Mouse (Mus musculus): Measurements from ENCODE around the gene Zfp414. TPM values are rescaled to one million over a fixed set of nuclear protein-coding genes. Genes with fewer than 3 reads are reported as not detected.

Gene Zfp414
- total RNA-seq, 2 experiments from 2014 or later = 41.5 to 45.3 TPM

DNA sequence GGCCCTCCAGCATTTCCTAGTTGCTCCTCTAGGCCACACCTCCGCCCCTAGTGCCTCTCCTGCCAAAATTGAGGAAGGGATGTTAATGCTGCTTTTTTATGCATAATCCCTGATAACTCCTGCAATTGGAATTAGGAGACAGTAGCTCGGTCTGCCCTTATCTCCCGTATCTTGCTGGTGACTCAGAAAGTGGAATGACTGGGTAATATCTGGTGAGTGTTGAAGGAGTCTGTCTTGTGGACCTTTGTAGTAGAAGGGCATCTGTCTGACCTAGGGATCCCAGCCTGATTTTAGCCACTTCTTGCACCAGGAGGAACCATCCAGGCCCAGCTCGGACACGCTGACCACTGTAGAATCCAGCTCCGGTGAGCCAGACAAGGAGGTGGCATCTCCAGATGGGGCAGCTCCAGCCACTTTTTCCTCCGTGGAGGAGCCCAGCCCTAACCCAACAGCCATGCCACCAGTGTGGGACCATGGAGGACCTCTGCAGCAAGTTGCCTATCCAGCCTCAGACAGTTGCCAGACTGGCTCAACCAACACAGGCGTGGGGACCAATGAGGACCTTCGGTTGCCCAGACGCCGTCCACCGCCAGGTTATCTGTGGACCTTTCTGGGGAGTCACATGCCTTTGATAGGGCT, 716 bp downstream of the Zfp414 start:
- DNase-seq (ENCODE audit: extremely low spot score in 1 of 2, low spot score in 2 of 2) = no peak
- TF ChIP-seq CTCF (IDR thresholded peaks at IDR 0.05) = no peak
- Histone ChIP-seq H3K27ac (peak overlapping the region; percentile 99), H3K4me3 (peak overlapping the region; percentile 86)
- intact Hi-C loops (cut with DNase I) = loop anchor here (5.0 kb wide), 1 partner anchor 187 kb away; no protein-coding TSS in a partner anchor

DNA sequence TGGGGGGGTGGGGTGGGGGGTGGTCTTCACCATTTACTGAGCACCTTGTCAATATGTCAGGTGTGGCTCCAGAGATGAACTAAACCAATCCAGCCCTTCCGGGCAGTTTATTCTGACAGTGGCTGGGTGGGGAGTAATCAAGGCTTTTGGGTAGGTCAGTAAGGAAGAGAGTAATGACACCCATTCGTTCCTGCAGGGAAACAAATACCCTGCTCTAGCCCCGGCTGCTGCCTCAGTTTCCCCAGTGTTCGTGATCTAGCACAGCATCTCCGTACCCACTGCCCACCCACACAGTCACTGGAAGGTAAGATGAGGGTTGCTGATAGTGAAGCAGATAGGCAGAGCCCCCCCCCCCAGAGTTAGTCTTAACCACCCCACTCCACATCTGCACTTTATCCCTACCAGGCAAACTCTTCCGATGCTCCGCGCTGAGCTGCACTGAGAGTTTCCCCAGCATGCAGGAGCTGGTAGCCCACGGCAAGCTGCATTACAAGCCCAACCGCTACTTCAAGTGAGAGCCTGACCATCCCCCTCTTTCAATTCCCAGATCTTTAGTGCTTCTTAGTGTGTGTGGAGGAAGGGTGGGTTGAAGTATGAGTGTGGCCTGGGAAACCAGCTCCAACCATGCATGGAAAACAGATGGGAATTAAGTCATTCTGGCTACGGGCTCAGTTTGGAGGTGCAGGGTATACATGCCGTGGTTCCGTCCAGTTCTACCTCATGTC, 1.4 kb downstream of the Zfp414 start:
- no peak for TF ChIP-seq CTCF (IDR thresholded peaks at IDR 0.05)
- intact Hi-C loops (cut with DNase I) = no loop called here
- no peak for DNase-seq (ENCODE audit: extremely low spot score in 1 of 2, low spot score in 2 of 2)
- no peak overlapping the region; the same call in 1 of the 2 replicates for H3K27ac ChIP-seq
- no peak overlapping the region for H3K4me3 ChIP-seq

DNA sequence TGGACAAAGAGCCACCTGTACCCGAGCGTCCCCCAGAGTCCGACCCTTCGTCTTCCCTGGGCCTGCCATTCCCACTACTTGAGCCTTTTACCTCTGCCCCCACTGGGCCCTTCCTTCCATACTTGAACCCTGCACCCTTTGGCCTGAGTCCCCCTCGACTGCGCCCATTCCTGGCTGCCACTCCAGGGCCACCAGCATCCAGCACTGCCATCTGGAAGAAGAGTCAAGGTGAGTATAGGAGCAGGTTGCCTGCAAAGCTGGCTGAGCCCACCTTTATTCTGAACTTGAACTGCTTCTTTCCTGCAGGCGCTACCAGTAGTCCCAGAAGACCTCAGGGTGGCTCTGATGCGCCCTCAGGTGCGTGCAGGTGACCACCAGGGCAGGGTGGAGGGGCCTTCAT, 2.3 kb downstream of the Zfp414 start:
- H3K27ac ChIP-seq = no peak overlapping the region
- H3K4me3 ChIP-seq = no peak overlapping the region
- no peak for DNase-seq (ENCODE audit: extremely low spot score in 1 of 2, low spot score in 2 of 2)
- intact Hi-C loops (cut with DNase I) = no loop called here
- TF ChIP-seq CTCF (IDR thresholded peaks at IDR 0.05) = no peak

DNA sequence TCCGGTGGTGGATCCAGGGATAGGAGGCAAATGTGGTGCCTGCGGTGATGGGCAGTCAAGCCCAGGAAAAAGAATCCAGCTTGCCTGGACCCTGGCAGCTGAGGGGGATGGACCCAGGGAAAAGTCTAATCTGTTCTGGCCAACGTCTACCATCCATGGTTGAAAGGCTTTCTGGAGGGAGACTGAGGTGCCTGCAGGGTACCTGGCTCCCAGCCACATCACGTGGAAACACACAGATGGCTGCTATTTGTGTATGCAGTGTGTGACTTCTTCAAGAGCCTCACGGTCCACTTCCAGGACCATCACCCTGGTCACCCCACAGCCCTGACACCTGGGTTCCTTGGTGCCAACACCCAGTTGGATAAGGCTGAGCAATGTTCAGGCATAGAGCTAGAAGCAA, 2.9 kb downstream of the Zfp414 start:
- TF ChIP-seq CTCF (IDR thresholded peaks at IDR 0.05) = no peak
- DNase-seq (ENCODE audit: extremely low spot score in 1 of 2, low spot score in 2 of 2) = no peak
- H3K27ac ChIP-seq = no peak overlapping the region
- H3K4me3 ChIP-seq = no peak overlapping the region
- intact Hi-C loops (cut with DNase I) = no loop called here

DNA sequence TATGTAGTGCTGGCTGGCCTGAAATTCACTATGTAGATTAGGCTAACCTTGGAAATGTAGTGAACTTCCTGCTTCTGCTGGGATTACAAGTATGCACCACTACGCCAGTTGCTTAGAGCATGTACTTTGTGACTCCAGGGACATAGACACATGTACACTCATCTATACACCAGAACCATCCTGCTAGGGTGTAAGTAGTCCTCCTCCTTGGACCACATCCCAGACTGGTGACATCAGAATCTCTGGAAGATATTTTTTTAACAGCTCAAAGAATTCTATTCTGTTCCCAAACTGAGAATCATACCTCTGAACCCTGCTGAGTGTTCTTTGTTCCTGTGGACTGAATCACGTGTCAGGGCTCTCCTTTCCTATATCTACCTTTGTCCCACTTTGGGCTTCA, 8.1 kb downstream of the Zfp414 start:
- no peak for DNase-seq (ENCODE audit: extremely low spot score in 1 of 2, low spot score in 2 of 2)
- no peak overlapping the region for H3K4me3 ChIP-seq
- intact Hi-C loops (cut with DNase I) = no loop called here
- no peak for TF ChIP-seq CTCF (IDR thresholded peaks at IDR 0.05)
- no peak overlapping the region; the same call in 1 of the 2 replicates for H3K27ac ChIP-seq

DNA sequence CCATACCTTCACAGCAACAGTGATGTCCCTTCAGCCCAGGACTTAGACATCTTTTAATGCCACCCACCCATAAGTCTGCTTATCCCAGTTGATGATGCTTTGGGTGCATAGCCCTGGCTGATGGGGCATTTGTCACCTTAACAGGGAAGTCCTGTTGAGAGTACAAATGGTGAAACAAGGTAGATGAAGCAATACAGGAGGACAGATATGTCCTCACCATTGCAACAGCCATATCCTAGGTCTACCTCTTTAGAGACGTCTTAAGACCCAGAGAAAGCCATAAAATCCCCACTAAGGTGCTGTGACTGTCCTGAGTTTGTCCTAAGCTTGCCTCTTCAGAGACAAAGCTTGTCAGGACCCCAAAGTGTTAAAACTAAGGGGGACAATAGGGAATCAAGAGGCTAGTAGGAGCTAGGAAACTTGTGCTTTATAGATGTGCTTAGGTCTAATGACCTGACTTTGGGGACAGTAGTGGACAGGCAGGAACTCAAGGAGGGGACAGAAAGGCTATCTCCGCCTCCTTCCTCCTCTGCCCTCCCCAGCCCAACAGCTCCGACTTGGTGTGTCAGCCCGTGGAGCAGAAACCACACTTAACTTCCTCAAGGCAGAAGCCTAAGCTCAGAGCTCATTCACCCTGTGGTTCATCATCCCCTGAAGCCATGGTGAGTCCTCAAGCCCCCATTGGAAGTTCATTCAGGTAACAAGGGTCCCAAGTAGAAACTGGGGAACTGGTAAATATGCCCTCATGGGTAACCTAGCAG, 8.8 kb downstream of the Zfp414 start, which contains the start of gene Pram1:
TSS of gene Pram1 (plus strand) at position 541 of the 761 bp plus-strand sequence.
- no peak for DNase-seq (ENCODE audit: extremely low spot score in 1 of 2, low spot score in 2 of 2)
- intact Hi-C loops (cut with DNase I) = no loop called here
- Histone ChIP-seq H3K27ac (no peak within 1 kb of the TSS; the same call in 1 of the 2 replicates), H3K4me3 (no peak within 1 kb of the TSS)
- no peak for TF ChIP-seq CTCF (IDR thresholded peaks at IDR 0.05)

DNA sequence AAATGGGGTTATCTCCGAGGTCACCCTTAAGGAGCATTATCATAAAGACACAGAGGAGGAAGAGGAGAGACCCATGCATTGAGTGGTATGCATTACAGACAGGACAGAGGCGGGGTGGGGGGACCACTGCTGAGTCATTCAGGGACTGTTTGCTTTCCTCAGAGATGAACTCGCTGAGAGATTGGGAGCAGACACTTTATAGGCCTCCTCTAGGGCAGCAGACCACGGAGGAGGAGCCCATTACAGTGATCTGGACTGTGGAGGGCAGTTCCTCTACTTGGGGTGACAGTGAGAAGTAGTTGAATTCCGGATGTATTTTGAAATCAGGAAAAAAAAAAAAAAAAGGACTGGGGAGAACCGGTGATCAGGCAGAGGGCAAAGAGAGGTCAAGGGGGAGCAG, 10.9 kb downstream of the Zfp414 start:
- DNase-seq (ENCODE audit: extremely low spot score in 1 of 2, low spot score in 2 of 2) = no peak
- no peak for TF ChIP-seq CTCF (IDR thresholded peaks at IDR 0.05)
- no peak overlapping the region for H3K4me3 ChIP-seq
- H3K27ac ChIP-seq = no peak overlapping the region
- intact Hi-C loops (cut with DNase I) = no loop called here

DNA sequence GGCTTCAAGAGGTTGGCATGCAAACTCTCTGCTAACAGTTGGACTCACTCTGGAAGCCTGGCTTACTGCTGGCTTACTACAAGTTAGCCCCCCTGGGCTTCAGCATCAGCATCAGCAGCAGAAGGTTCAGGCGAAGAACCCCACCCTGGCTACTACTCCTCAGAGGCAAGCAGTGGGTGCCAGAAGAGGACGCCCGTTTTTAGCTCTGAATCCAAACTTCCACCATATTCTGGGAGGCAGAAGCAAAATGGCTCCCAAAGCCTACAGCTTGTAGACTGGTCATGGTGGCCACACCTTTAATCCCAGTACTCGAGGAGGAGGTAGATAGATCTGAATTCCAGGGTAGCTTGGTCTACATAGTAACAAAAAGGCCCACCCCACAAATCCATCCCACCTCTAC, 15.2 kb downstream of the Zfp414 start:
- no peak overlapping the region for H3K27ac ChIP-seq
- intact Hi-C loops (cut with DNase I) = no loop called here
- TF ChIP-seq CTCF (IDR thresholded peaks at IDR 0.05) = no peak
- no peak overlapping the region for H3K4me3 ChIP-seq
- DNase-seq (ENCODE audit: extremely low spot score in 1 of 2, low spot score in 2 of 2) = no peak

DNA sequence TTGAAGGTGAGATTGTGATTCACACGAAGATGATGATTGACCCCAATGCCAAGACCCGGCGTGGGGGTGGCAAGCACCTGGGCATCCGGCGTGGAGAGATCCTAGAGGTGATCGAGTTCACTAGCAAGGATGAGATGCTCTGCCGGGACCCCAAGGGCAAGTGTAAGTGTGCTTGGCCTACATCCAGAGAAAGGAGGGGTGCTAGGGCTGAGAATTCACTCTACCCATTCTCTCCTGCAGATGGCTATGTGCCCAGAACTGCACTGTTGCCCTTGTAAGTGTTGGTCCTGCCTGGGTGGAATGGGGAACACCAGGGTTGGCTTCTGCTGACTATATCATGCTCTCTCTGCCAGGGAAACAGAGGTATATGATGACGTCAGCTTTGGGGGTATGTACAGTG, 16.2 kb downstream of the Zfp414 start:
- intact Hi-C loops (cut with DNase I) = no loop called here
- no peak overlapping the region for H3K27ac ChIP-seq
- no peak for TF ChIP-seq CTCF (IDR thresholded peaks at IDR 0.05)
- no peak overlapping the region for H3K4me3 ChIP-seq
- no peak for DNase-seq (ENCODE audit: extremely low spot score in 1 of 2, low spot score in 2 of 2)

DNA sequence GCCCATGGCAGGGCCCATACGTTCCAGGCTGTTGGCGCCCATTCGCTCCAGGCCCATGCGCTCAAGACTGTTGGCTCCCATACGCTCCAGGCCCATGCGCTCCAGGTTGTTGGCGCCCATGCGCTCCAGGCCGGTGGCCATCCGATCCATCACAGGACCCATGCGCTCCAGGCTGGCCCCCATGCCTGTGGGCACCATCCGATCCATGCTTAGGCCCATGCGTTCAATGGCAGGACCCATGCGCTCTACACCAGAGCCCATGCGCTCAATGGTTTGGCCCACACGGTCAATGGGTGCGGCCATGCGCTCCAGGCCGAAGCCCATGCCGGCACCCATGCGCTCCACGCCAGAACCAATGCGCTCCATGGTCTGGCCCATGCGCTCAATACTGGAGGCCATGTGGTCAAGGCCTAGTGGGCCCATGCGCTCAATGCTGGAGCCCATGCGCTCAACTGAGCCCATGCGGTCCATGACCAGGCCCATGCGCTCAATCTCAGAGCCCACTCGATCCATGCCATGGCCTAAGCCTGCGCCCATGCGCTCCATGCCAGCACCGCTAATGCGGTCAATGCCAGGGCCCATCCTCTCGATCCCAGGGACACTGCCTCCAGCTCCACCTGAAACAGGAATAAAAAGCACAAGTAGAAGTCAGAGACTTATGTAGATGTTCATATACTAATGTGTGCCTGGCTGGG, 21.0 kb downstream of the Zfp414 start:
- no peak for TF ChIP-seq CTCF (IDR thresholded peaks at IDR 0.05)
- DNase-seq (ENCODE audit: extremely low spot score in 1 of 2, low spot score in 2 of 2) = no peak
- H3K27ac ChIP-seq = no peak overlapping the region
- intact Hi-C loops (cut with DNase I) = no loop called here
- no peak overlapping the region for H3K4me3 ChIP-seq

DNA sequence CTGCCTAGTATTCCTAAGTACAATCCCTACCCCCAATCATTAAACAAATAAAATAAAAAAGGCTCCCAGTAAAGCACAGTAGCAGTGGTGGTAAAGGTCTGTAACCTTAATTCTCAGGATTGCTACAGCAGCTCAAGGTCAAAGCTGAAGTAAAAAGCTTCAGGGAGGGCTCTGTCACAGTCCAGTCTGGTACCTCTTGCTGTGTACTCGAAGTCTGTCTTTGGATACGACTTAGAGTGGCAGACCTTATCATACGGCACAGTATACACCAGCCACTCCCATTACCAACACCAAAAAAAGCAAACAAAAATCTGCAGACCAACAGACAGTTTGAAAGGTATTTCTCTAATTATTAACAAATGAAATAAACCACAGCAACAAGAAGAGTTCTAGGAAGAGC, 37.9 kb downstream of the Zfp414 start:
- no peak overlapping the region for H3K27ac ChIP-seq
- no peak for DNase-seq (ENCODE audit: extremely low spot score in 1 of 2, low spot score in 2 of 2)

DNA sequence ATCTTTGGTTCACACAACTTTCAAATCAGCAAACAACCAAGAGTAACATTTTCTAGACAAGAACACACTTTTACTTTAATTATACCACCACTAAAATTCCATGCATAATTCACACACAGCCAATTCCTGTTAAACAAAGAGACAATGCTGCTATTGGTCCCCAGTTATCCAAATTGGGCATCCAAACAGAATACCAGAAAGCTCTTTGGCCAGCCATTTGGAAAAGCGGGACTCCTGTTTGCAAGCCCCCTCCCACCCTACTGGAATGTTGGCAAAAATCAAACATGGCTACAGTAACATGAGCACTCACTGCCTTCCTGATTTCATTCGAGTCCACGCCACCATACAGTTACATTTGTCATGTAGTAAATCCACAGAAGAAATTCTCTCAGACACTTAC, 40.8 kb downstream of the Zfp414 start:
- no peak for TF ChIP-seq CTCF (IDR thresholded peaks at IDR 0.05)
- intact Hi-C loops (cut with DNase I) = no loop called here
- Histone ChIP-seq H3K27ac (no peak overlapping the region), H3K4me3 (no peak overlapping the region)
- no peak for DNase-seq (ENCODE audit: extremely low spot score in 1 of 2, low spot score in 2 of 2)

More for the DNA sequence above, 37.9 kb downstream of the Zfp414 start:
- intact Hi-C loops (cut with DNase I) = no loop called here
- TF ChIP-seq CTCF (IDR thresholded peaks at IDR 0.05) = no peak
- no peak overlapping the region for H3K4me3 ChIP-seq
